Mouse (Mus musculus) thymus, adult 18-20 months (tissue): ENCODE results near the gene Atp2a2.
"Not testable (repeated sequence)": the region's sequence is repeated elsewhere in the genome, so short reads cannot be mapped to it uniquely, and the experiment has no call there.

ENCODE experiments used
- DNase-seq, 2 experiments: peaks; one replicate each; pipeline ENCODE4 v3.0.0; 2022; ENCODE audit warnings: mixed read lengths in 2 of 2

The Atp2a2 gene

GRCm38 (mm10) chr5:122493035-122493434 lies 9.0 kb downstream of the Atp2a2 start:
- DNase-seq: no peak

GRCm38 (mm10) chr5:122491385-122491784 lies 10.6 kb downstream of the Atp2a2 start:
- no peak for DNase-seq

- DNase-seq: no peak
Observed at GRCm38 (mm10) chr5:122490148-122490547, 11.9 kb downstream of the Atp2a2 start.

- DNase-seq: no peak
Observed at GRCm38 (mm10) chr5:122487825-122488224, 14.2 kb downstream of the Atp2a2 start.

- not testable (repeated sequence) for DNase-seq
Observed at GRCm38 (mm10) chr5:122486243-122486642, 15.8 kb downstream of the Atp2a2 start.

GRCm38 (mm10) chr5:122482733-122483391 lies 19.2 kb downstream of the Atp2a2 start:
- no peak for DNase-seq

- DNase-seq: no peak
Observed at GRCm38 (mm10) chr5:122481844-122482243, 20.2 kb downstream of the Atp2a2 start.

GRCm38 (mm10) chr5:122479131-122479530 lies 22.9 kb downstream of the Atp2a2 start:
- DNase-seq: no peak

- DNase-seq: no peak
Observed at GRCm38 (mm10) chr5:122477492-122477891, 24.5 kb downstream of the Atp2a2 start.

GRCm38 (mm10) chr5:122476078-122476477 lies 25.9 kb downstream of the Atp2a2 start:
- DNase-seq: no peak

GRCm38 (mm10) chr5:122474643-122475363 lies 27.2 kb downstream of the Atp2a2 start:
- DNase-seq: no peak

- no peak for DNase-seq
Observed at GRCm38 (mm10) chr5:122471658-122472057, 30.4 kb downstream of the Atp2a2 start.

- DNase-seq: no peak
Observed at GRCm38 (mm10) chr5:122461431-122461830, 40.6 kb downstream of the Atp2a2 start.

GRCm38 (mm10) chr5:122460656-122461055 lies 41.4 kb downstream of the Atp2a2 start:
- no peak for DNase-seq

GRCm38 (mm10) chr5:122459335-122459734 lies 42.7 kb downstream of the Atp2a2 start:
- DNase-seq: no peak

GRCm38 (mm10) chr5:122458066-122458465 lies 44.0 kb downstream of the Atp2a2 start:
- no peak for DNase-seq

- not testable (repeated sequence) for DNase-seq
Observed at GRCm38 (mm10) chr5:122457054-122457453, 45.0 kb downstream of the Atp2a2 start.

GRCm38 (mm10) chr5:122455584-122455983 lies 46.4 kb downstream of the Atp2a2 start:
- DNase-seq: no peak

GRCm38 (mm10) chr5:122454883-122455282 lies 47.1 kb downstream of the Atp2a2 start:
- no peak for DNase-seq

- DNase-seq: no peak
Observed at GRCm38 (mm10) chr5:122454442-122454841, 47.6 kb downstream of the Atp2a2 start.

- no peak for DNase-seq
Observed at GRCm38 (mm10) chr5:122453188-122453587, 48.8 kb downstream of the Atp2a2 start.

GRCm38 (mm10) chr5:122452194-122452593 lies 49.8 kb downstream of the Atp2a2 start:
- no peak for DNase-seq

GRCm38 (mm10) chr5:122451324-122451723 lies 50.7 kb downstream of the Atp2a2 start:
- no peak for DNase-seq

- no peak for DNase-seq
Observed at GRCm38 (mm10) chr5:122450913-122451317, 51.1 kb downstream of the Atp2a2 start.
